Mouse (Mus musculus) bone marrow macrophage, adult 2 months (primary cell): ENCODE measurements at regions not wholly inside any gene's neighbourhood (a gene's known extent, or its start where the extent isn't known, plus 50 kb on each side); places are given as distances from the start of the nearest gene placed in this dataset.

ENCODE experiments used
- CTCF ChIP-seq: IDR thresholded peaks from 2 replicates; pipeline ENCODE4 v1.5.1; 2012; ENCODE audit warnings: low read depth, mild to moderate bottlenecking, low read length, moderate library complexity
- POLR2A ChIP-seq: IDR thresholded peaks from 2 replicates; pipeline ENCODE4 v1.6.1; 2012; ENCODE audit warnings: mild to moderate bottlenecking, low read depth, low read length, borderline replicate concordance

GRCm38 (mm10) chr3:52214114-52214513 lies 54.0 kb upstream of the Foxo1 start:
- TF ChIP-seq CTCF = no peak
- no peak for TF ChIP-seq POLR2A
